Mouse (Mus musculus): ENCODE measurements around the gene Unc5c. TPM values are rescaled to one million over a fixed set of nuclear protein-coding genes. Genes with fewer than 3 reads are reported as not detected.

The Unc5c gene
- polyA plus RNA-seq, 1 experiment from 2014 or later: 15.1 TPM

- no peaks in the 10 kb centered on the region for H3K36me3 ChIP-seq (ENCODE audit: control insufficient read depth, insufficient read depth, low read length)
- 95% methylated on average over 2 of the region's 2 CpGs for WGBS
- DNase-seq (no peak), ATAC-seq (ENCODE audit: low FRiP score, low TSS enrichment) (no peak)
- H3K27ac ChIP-seq (replicated peaks; ENCODE audit: low read depth, low read length): no peak overlapping the region
- H3K9ac ChIP-seq (replicated peaks; ENCODE audit: low read length): no peak overlapping the region
- H3K4me1 ChIP-seq (ENCODE audit: control insufficient read depth, insufficient read depth, low read length): no peaks in the 10 kb centered on the region
- no peaks in the 10 kb centered on the region for H3K27me3 ChIP-seq (ENCODE audit: control insufficient read depth, insufficient read depth, low read length)
- no peak overlapping the region for H3K4me2 ChIP-seq (ENCODE audit: low read length)
- no peaks in the 10 kb centered on the region for H3K9me3 ChIP-seq (ENCODE audit: control insufficient read depth, low read length)
- H3K4me3 ChIP-seq (replicated peaks; ENCODE audit: low read depth, low read length): no peak overlapping the region
Measured at GRCm38 (mm10) chr3:141724499-141724898, 259.5 kb downstream of the Unc5c start.

DNA sequence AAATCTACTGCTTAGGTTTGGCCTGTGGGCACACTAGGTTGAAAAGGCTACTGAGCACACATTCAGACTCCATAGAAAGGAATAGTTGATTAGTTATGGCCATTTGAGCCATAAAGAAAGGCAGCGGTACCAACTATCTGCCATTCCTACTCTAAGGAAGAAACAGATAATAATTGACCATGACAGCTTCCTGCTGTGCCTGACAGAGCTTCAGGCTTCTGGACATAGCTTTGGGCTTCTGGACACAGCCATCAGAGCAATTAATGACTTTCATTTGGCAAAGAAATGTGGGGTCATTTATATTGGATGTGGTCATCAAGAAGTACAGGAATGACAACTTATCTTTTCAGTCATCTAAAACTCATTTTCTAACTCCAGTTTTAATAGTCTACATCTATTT lies 260.4 kb downstream of the Unc5c start:
- ATAC-seq (ENCODE audit: low FRiP score, low TSS enrichment): no peak
- H3K4me2 ChIP-seq (ENCODE audit: low read length): no peak overlapping the region
- H3K9ac ChIP-seq (replicated peaks; ENCODE audit: low read length): no peak overlapping the region
- H3K9me3 ChIP-seq (ENCODE audit: control insufficient read depth, low read length): no peaks in the 10 kb centered on the region
- H3K27ac ChIP-seq (replicated peaks; ENCODE audit: low read depth, low read length): no peak overlapping the region
- H3K27me3 ChIP-seq (ENCODE audit: control insufficient read depth, insufficient read depth, low read length): no peaks in the 10 kb centered on the region
- DNase-seq: no peak
- H3K4me3 ChIP-seq (replicated peaks; ENCODE audit: low read depth, low read length): no peak overlapping the region
- H3K4me1 ChIP-seq (ENCODE audit: control insufficient read depth, insufficient read depth, low read length): no peaks in the 10 kb centered on the region
- WGBS: 25% methylated on average over 1 of the region's 1 CpGs
- H3K36me3 ChIP-seq (ENCODE audit: control insufficient read depth, insufficient read depth, low read length): no peaks in the 10 kb centered on the region

DNA sequence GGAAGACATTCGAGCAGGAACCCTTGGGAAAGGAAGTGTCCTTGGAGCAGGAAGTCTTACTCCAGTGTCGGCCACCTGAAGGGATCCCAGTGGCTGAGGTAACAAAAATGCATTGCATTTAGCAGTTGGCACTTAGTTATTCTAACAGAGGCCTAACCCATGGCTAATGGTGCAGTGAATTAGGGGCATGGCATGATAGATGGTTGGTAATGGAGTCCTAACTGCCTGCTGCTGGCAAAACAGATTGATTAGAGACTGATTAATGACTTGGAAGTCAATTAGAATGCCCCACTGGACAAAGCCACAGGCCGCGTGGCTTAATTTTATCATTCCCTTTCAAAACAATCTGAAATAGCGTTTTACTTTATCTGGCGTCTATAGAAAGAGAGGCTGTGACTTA lies 268.8 kb downstream of the Unc5c start:
- Histone ChIP-seq H3K4me2 (ENCODE audit: low read length) (no peak overlapping the region), H3K27me3 (ENCODE audit: control insufficient read depth, insufficient read depth, low read length) (no peaks in the 10 kb centered on the region), H3K36me3 (ENCODE audit: control insufficient read depth, insufficient read depth, low read length) (no peaks in the 10 kb centered on the region), H3K9ac (replicated peaks; ENCODE audit: low read length) (no peak overlapping the region), H3K9me3 (ENCODE audit: control insufficient read depth, low read length) (no peaks in the 10 kb centered on the region), H3K27ac (replicated peaks; ENCODE audit: low read depth, low read length) (no peak overlapping the region), H3K4me3 (replicated peaks; ENCODE audit: low read depth, low read length) (no peak overlapping the region), H3K4me1 (ENCODE audit: control insufficient read depth, insufficient read depth, low read length) (no peaks in the 10 kb centered on the region)
- DNase-seq: no peak
- WGBS: 94% methylated on average over 6 of the region's 6 CpGs
- no peak for ATAC-seq (ENCODE audit: low FRiP score, low TSS enrichment)

GRCm38 (mm10) chr3:141735285-141735684 lies 270.3 kb downstream of the Unc5c start:
- DNase-seq: no peak
- no peak overlapping the region for H3K27ac ChIP-seq (replicated peaks; ENCODE audit: low read depth, low read length)
- no peak overlapping the region for H3K4me3 ChIP-seq (replicated peaks; ENCODE audit: low read depth, low read length)
- H3K9me3 ChIP-seq (ENCODE audit: control insufficient read depth, low read length): no peaks in the 10 kb centered on the region
- no peak overlapping the region for H3K9ac ChIP-seq (replicated peaks; ENCODE audit: low read length)
- no peaks in the 10 kb centered on the region for H3K4me1 ChIP-seq (ENCODE audit: control insufficient read depth, insufficient read depth, low read length)
- no peak overlapping the region for H3K4me2 ChIP-seq (ENCODE audit: low read length)
- ATAC-seq (ENCODE audit: low FRiP score, low TSS enrichment): no peak
- H3K27me3 ChIP-seq (ENCODE audit: control insufficient read depth, insufficient read depth, low read length): no peaks in the 10 kb centered on the region
- H3K36me3 ChIP-seq (ENCODE audit: control insufficient read depth, insufficient read depth, low read length): no peaks in the 10 kb centered on the region

- no peak overlapping the region for H3K4me3 ChIP-seq (replicated peaks; ENCODE audit: low read depth, low read length)
- H3K36me3 ChIP-seq (ENCODE audit: control insufficient read depth, insufficient read depth, low read length): no peaks in the 10 kb centered on the region
- no peaks in the 10 kb centered on the region for H3K4me1 ChIP-seq (ENCODE audit: control insufficient read depth, insufficient read depth, low read length)
- no peaks in the 10 kb centered on the region for H3K9me3 ChIP-seq (ENCODE audit: control insufficient read depth, low read length)
- H3K27ac ChIP-seq (replicated peaks; ENCODE audit: low read depth, low read length): no peak overlapping the region
- DNase-seq: no peak
- no peak for ATAC-seq (ENCODE audit: low FRiP score, low TSS enrichment)
- H3K9ac ChIP-seq (replicated peaks; ENCODE audit: low read length): no peak overlapping the region
- no peaks in the 10 kb centered on the region for H3K27me3 ChIP-seq (ENCODE audit: control insufficient read depth, insufficient read depth, low read length)
- no peak overlapping the region for H3K4me2 ChIP-seq (ENCODE audit: low read length)
Measured at GRCm38 (mm10) chr3:141745322-141745721, 280.3 kb downstream of the Unc5c start.

DNA sequence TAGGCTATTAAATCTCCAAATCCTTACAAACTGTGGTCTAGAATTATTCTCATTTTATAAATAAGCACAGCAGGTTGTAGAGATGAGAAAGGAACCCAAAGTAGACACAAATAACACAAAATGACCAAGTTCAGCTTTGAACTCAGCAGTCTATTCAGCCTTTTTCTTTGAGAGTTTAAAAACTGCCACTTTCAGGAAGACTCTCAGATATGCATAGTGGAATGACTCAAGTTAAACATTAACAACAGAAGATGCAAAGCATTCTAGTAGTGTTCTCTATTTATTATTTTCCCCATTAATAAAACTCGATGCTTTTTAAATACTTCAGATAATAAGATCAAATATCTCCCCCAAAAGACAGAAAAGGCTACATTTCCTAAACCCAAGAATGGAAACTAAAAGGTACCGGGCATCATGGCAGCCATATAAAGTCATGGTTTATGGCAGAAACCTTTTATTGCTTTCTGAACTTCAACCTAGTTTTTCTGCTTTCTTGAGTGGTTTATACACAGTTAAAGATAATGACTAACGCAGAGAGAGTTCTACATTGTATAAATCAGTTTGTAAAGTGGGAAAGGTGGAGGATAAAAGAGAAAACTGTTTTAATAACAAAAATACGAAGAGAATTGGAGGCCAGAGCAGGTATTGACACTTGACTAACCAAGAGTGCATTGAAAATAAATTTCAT lies 283.8 kb downstream of the Unc5c start:
- Histone ChIP-seq H3K9me3 (ENCODE audit: control insufficient read depth, low read length) (no peaks in the 10 kb centered on the region), H3K4me2 (ENCODE audit: low read length) (no peak overlapping the region), H3K27ac (replicated peaks; ENCODE audit: low read depth, low read length) (no peak overlapping the region), H3K4me1 (ENCODE audit: control insufficient read depth, insufficient read depth, low read length) (no peaks in the 10 kb centered on the region), H3K36me3 (ENCODE audit: control insufficient read depth, insufficient read depth, low read length) (no peaks in the 10 kb centered on the region), H3K27me3 (ENCODE audit: control insufficient read depth, insufficient read depth, low read length) (no peaks in the 10 kb centered on the region), H3K4me3 (replicated peaks; ENCODE audit: low read depth, low read length) (no peak overlapping the region), H3K9ac (replicated peaks; ENCODE audit: low read length) (no peak overlapping the region)
- no peak for DNase-seq
- no peak for ATAC-seq (ENCODE audit: low FRiP score, low TSS enrichment)
- 92% methylated on average over 4 of the region's 4 CpGs for WGBS

DNA sequence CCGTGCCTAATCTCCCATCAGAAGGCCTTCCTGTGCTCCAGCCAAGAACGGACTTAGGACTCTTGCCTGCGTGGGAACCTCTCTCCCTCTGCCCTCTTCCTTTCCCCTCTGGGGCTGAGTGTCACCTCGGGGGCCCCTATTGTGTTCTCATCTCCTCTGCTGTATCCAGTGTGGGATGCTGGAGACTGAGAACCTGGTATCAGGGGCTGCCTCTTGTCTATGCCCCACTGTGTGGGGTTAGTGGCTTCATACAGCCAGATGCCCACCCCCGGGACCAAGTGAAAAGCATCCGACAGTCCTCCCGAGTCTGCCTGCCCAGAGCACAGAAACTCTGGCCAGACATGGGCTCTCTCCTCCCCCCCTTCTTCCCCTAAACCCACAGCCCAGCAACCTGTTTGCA lies 287.2 kb downstream of the Unc5c start:
- no peaks in the 10 kb centered on the region for H3K4me1 ChIP-seq (ENCODE audit: control insufficient read depth, insufficient read depth, low read length)
- H3K27ac ChIP-seq (replicated peaks; ENCODE audit: low read depth, low read length): no peak overlapping the region
- H3K9me3 ChIP-seq (ENCODE audit: control insufficient read depth, low read length): no peaks in the 10 kb centered on the region
- no peak overlapping the region for H3K4me2 ChIP-seq (ENCODE audit: low read length)
- 0 out of 2 replicates have a peak, but pooled peaks have one; percentile 27 for ATAC-seq (ENCODE audit: low FRiP score, low TSS enrichment)
- H3K36me3 ChIP-seq (ENCODE audit: control insufficient read depth, insufficient read depth, low read length): no peaks in the 10 kb centered on the region
- H3K27me3 ChIP-seq (ENCODE audit: control insufficient read depth, insufficient read depth, low read length): no peaks in the 10 kb centered on the region
- WGBS: 29% methylated on average over 7 of the region's 7 CpGs
- DNase-seq: no peak
- H3K9ac ChIP-seq (replicated peaks; ENCODE audit: low read length): no peak overlapping the region
- H3K4me3 ChIP-seq (replicated peaks; ENCODE audit: low read depth, low read length): no peak overlapping the region

DNA sequence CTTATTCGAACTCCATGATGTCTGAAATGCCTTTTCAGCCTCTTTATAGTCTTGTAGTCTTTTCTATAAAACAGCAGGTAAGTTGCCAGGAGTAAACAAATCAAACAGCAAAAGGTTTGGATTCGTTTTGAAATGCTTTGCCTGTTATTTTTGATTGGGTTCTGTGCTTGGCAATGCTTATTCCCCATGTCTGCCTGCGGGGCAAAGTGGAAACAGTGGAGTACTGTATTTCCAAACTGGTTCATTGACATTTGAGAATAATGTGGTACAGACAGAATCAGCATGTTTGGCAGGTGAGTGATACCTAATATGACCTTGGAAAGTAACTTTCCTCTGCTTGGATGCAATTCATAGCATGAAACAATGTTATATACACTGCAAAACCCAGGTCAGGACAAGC lies 292.2 kb downstream of the Unc5c start:
- Histone ChIP-seq H3K4me2 (ENCODE audit: low read length) (no peak overlapping the region), H3K4me3 (replicated peaks; ENCODE audit: low read depth, low read length) (no peak overlapping the region), H3K36me3 (ENCODE audit: control insufficient read depth, insufficient read depth, low read length) (no peaks in the 10 kb centered on the region), H3K9me3 (ENCODE audit: control insufficient read depth, low read length) (no peaks in the 10 kb centered on the region), H3K9ac (replicated peaks; ENCODE audit: low read length) (no peak overlapping the region), H3K4me1 (ENCODE audit: control insufficient read depth, insufficient read depth, low read length) (no peaks in the 10 kb centered on the region), H3K27ac (replicated peaks; ENCODE audit: low read depth, low read length) (no peak overlapping the region), H3K27me3 (ENCODE audit: control insufficient read depth, insufficient read depth, low read length) (no peaks in the 10 kb centered on the region)
- 85% methylated on average over 3 of the region's 3 CpGs for WGBS
- no peak for DNase-seq
- ATAC-seq (ENCODE audit: low FRiP score, low TSS enrichment): no peak

DNA sequence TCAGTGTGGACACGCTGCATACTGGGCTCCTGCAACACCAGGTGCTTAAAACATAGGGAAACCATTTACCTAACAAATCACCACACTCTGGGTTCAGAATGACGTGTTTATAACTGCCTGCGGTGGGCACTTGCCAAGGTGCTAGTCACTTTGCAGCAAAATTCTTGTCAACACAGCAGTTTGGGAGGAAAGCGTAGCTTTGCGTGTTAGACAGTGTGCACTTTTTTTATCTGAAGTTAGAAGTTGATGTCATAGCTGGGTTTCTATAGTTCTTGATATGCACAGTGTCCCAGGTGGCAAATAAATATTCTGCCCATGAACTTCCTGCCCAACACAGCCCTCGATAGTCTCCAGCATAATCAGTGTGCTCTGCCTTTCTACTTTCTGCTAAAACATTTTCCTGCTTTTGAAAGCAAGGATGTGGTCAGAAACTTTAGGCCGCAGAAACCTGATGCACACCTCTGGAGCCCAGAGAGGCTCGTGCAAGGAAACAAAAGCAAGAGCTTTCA lies 313.4 kb downstream of the Unc5c start:
- Histone ChIP-seq H3K36me3 (ENCODE audit: control insufficient read depth, insufficient read depth, low read length) (no peaks in the 10 kb centered on the region), H3K9ac (replicated peaks; ENCODE audit: low read length) (no peak overlapping the region), H3K4me2 (ENCODE audit: low read length) (no peak overlapping the region), H3K27me3 (ENCODE audit: control insufficient read depth, insufficient read depth, low read length) (no peaks in the 10 kb centered on the region), H3K9me3 (ENCODE audit: control insufficient read depth, low read length) (no peaks in the 10 kb centered on the region), H3K27ac (replicated peaks; ENCODE audit: low read depth, low read length) (no peak overlapping the region), H3K4me1 (ENCODE audit: control insufficient read depth, insufficient read depth, low read length) (no peaks in the 10 kb centered on the region), H3K4me3 (replicated peaks; ENCODE audit: low read depth, low read length) (no peak overlapping the region)
- DNase-seq: no peak
- no peak for ATAC-seq (ENCODE audit: low FRiP score, low TSS enrichment)
- 84% methylated on average over 8 of the region's 8 CpGs for whole genome bisulfite sequencing

Data from midbrain, embryonic 14.5 days (tissue).